Mouse (Mus musculus) left cerebral cortex, adult 18-20 months (tissue): ENCODE results near the gene Zdhhc7. TPM values are rescaled to one million over a fixed set of nuclear protein-coding genes. Genes with fewer than 3 reads are reported as not detected.
A peak's percentile ranks its signal among the peaks of the same experiment; 100 is the strongest.

ENCODE experiments used
- DNase-seq, 2 experiments: peaks; one replicate each; pipeline ENCODE4 v3.0.0; 2021 to 2022; ENCODE audit warnings: low spot score in 2 of 2, mixed read lengths in 1 of 2
- long read RNA-seq, 2 experiments: library from polyadenylated mRNA; stranded (forward); transcript quantifications; one replicate each; pipeline ENCODE4 v2.0.0; 2021
- total RNA-seq, 2 experiments: library from RNA; stranded (reverse); gene quantifications; 2 replicates each; pipeline ENCODE4 v1.2.3; 2021

Zdhhc7 gene
- total RNA-seq = 10 to 100 TPM; 37.3 to 37.9 TPM
- long read RNA-seq, experiment 1, transcript Zdhhc7-201 (8 exons, 3,069 nt) = major isoform, 60 of 80 reads
- long read RNA-seq, experiment 1, partial matches to known transcripts = 4 of 80 reads
- long read RNA-seq, experiment 1, other reads (novel, unspliced or antisense) = 13 of 80 reads
- long read RNA-seq, experiment 2, transcript Zdhhc7-201 (8 exons, 3,069 nt) = major isoform, 34 of 47 reads
- long read RNA-seq, experiment 2, partial matches to known transcripts = 2 of 47 reads
- long read RNA-seq, experiment 2, other reads (novel, unspliced or antisense) = 11 of 47 reads

GRCm38 (mm10) chr8:120101068-120101972 is at the start of gene Zdhhc7:
Gene Zdhhc7 (minus strand): TSS chr8:120101482.
- DNase-seq = peak; percentile 84 to 87

DNA sequence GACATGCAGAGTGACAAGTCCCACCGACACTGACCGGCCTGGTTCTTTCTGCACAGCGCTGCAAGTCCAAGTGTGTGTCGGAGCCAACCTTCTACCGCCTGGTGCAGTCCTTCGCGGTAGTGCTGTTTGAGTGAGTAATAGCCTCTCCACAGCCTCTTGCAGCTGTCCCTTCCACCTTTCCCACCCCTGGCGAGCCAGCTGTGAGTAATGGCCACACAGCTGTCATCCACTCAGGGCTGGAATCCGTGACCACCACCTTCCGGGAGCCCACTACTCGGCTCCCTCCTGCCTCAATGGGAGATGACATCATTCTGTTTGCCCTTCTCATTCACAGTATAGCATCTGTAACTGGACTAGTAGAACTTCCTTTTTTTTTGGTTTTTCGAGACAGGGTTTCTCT is 48.7 kb upstream of the Zdhhc7 start:
- no peak for DNase-seq

- no peak for DNase-seq
Measured at GRCm38 (mm10) chr8:120146051-120146450, 44.8 kb upstream of the Zdhhc7 start.

- peak; percentile 60 to 75 for DNase-seq
Measured at GRCm38 (mm10) chr8:120144652-120145301, 43.5 kb upstream of the Zdhhc7 start.

GRCm38 (mm10) chr8:120143911-120144651 is 42.8 kb upstream of the Zdhhc7 start:
- DNase-seq = peak; percentile 54 to 61

DNA sequence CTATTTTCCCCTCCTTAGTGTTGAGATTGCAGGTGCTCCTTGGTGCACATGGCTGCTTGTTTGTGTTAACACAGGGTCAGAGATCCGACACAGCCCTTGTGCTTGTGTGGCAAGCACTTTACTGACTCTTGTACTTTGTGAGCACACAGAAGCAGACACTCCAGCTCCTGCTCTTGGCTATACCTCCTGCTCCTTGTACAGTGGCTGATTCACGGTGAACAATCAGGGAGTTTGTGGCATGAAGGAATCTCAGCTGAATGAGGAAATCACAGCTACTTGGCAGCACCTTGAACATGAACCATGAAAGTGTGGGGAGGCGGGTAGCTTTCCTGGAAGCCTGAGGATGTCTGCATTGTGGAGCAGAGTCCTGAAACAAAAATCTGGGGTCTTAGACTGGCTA is 39.5 kb upstream of the Zdhhc7 start:
- DNase-seq = no peak

- DNase-seq = no peak
Measured at GRCm38 (mm10) chr8:120138958-120139357, 37.7 kb upstream of the Zdhhc7 start.

DNA sequence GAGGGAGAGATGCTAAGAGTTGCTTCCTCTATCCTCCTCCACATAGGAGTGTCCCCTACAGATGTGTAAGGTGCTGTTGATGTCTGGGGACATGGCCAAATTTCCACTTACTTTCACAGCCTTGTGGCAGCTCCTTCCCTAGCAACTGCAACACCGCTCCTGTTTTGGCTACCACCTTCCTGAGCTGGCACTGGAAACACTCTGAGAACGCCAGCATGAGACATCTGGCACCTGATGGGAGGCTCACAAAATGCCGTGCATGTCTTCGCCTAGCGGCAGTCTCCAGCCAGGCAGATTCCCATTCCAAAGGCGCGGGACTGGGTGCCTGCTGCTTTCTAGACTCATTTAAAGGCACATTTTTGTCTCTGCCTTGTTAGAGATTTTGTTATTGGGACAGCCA is 35.3 kb upstream of the Zdhhc7 start:
- DNase-seq = peak; percentile 77 to 83

GRCm38 (mm10) chr8:120135687-120136086 is 34.4 kb upstream of the Zdhhc7 start:
- no peak for DNase-seq

DNA sequence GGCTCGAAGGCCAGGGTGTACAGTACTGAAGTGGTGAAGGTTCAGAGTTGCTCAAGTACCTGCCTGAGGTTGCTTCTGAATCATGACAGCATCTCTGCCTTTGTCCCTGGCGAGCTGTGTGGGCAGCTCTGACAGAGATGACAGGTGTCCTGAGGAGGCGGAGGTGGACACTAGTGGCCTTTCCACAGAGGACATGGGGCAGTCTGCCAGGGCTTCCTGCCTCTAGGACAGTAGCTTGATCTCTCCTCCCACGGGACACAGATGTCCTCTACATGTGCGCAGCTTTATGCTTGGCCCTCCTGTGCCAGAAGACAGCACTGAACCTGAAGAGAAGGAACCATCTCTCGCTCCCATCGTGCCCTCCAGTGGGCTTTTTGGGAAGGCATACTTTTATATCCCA is 31.9 kb upstream of the Zdhhc7 start:
- no peak for DNase-seq

DNA sequence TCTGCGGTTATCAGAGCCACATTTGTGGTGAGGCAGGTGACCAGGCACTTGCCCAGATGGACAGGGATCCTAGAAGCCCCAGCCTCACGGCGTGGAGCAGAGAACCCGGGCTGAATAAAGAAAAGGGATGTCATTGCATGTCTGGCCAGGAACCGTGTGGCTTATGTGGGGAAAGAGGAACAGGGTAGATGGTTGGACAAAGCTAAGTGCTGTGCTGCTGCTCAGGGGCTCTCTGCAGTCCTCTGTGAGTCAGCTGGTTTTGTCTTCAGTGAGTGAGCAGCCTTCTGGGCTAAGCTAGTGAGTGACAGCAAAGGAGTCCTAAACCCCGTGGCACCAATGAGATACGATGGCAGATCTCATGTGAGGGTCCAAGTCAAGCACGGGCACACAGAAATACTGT is 29.9 kb upstream of the Zdhhc7 start:
- DNase-seq = no peak

DNA sequence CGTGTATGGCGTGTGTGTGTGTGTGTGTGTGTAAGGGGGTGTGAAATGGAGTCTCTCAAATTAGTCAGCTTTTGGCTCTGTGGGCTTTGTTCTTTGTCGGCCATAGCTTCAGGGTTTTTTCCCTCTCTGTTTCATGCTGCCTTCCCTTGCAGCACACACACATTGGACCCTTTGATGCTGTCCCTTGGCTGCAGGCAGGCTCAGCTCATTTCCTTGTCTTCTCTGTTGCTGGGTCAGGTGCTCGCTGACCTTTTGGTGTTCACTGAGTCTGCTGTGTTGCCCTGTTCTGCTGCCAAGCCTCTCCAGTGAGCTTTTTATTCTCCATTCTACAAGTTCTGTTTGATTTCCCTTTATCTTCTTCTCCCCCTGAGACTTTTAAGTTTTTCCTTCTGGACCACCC is 28.3 kb upstream of the Zdhhc7 start:
- DNase-seq = no peak

DNA sequence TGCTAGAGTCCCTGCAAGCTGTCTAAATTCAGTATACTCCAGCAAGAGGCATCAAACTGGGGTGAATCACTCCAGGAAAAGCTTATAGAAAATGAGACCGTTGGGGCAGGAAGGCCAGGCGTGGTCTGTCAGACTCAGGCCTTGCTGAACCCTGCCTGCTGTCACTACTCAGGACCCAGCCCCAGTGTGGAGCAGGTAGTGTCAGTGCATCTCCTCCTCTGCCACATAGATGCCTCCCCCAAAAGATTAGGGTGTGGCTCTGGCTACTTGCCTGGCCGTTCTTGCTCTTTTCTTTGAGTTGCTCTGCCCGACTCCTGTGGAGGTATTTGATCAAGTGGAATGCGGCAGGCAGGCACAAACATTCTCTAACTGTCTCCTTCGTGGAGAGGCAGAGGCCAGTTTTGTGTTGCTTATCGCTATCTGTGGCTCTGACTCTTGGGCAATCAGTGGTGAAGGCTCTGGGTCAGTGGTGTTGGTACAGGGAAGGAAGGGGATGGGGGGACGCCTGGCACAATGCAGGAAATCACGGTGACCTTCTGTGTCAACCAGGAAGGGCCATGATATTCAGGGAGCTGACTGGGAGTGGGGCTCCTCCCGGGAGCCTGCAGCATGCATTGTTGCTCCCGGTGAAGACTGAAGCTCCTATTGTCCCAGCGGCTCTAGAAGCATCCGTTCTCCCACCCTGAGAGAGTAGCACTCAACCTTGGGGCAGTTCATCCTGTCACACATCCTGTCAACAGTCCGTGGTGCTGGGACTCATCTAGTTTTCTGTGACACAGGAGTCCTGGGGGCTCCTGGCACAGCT is 25.3 kb upstream of the Zdhhc7 start:
- DNase-seq = no peak

DNA sequence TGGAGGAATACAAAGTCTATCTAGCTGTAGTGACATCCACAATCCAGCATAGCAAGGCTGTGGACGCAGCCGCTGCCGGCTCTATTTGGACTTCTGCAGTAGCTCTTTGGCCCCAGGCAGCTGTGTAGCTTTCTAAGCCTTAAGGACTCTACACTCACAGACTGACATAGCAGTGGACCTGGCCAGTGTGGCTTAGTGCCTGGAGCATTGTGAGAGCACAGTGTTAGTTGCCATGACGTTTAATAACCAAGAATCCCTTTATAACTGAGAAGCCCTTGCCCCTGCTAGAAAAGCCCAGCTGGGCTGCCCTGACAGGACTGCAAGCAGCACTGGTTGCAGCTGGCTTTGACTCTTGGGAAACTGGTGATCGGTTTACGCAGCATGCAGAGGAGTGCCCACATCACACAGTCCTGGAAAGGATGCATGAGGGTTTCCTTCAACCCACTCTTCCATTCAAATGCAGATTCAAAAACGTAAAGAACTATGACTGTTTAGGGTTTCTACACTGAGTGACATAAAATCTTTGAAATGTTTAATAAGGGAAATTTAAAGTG is 23.6 kb upstream of the Zdhhc7 start:
- DNase-seq = no peak

DNA sequence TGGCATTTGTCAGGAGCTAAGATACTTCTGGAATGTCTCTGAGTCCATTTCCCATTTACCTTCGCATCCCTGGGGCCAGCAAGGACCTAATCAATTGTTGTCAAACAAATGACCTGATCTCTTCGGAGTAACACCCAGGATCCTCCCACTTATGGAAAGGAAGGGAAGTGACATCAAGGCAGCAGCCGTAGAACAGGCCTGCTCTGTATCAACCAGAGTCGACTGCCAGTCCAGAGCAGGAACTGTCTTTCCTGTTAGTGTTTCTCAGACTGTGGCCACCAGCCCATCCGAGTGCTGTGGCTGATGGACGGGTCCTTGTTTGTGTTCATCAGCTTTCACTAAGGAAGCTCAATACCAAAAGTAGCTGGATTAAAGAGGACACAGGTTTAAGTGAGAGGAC is 23.0 kb upstream of the Zdhhc7 start:
- DNase-seq = no peak

DNA sequence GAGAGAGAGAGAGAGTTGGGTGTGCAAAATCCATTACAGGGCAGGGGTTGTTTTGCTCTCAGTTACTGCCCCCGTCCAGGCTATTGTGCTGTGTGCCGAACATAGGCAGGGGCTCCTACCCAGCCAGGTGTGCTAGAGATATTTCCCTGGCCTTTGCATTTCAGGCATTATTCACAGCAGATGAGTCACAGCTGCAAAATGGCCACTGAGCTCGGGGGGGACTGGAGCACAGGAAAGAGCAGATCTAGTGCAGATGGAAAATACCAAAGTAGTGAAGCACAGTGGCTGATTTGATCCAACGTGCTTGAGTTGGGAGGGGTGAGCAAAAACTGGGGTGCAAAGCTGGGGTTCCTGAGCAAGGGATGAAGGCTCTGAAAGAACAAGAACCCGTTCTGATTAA is 19.7 kb upstream of the Zdhhc7 start:
- no peak for DNase-seq

GRCm38 (mm10) chr8:120119931-120120330 is 18.6 kb upstream of the Zdhhc7 start:
- DNase-seq = no peak

DNA sequence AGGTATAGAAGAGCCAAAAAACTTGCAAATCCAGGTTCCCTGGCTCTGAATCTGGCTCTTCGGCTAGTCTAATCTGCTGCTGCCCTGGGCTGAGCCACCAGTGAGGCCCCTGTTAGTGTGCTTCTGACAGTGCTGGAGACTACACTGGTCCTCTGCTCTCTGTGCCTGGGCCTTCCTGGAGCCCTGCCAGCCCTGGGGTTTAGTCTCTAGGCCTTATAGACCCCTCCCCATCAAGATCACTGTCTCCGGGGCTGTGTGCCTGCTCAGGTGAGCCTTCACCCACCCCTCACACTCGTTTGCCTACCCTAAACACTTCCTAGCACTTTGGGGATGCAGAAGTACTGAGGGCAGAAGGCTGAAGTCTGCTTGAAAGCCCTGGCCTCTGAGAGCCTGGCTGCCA is 18.1 kb upstream of the Zdhhc7 start:
- DNase-seq = no peak

GRCm38 (mm10) chr8:120118847-120119246 is 17.6 kb upstream of the Zdhhc7 start:
- DNase-seq = no peak

DNA sequence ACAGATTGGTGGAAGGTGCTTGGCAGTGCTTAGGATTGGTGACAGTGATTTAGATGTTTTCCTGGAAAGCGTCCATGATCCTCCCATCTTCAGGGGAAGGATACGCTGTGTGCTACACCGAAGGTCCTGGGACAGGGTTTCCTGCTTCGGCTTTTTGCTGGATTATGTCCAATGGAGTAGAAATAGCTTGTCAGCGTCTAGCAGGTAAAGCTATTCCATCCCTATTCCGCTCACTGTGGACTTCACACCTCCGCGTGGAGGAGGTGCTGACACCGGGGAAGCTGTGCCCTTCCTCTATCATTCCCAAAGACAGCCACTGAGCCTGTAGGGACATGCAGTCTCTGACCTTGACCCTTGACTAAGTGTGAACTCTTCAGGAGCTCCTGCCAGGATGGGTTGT is 16.9 kb upstream of the Zdhhc7 start:
- DNase-seq = no peak
